In the genomic region with DNA sequence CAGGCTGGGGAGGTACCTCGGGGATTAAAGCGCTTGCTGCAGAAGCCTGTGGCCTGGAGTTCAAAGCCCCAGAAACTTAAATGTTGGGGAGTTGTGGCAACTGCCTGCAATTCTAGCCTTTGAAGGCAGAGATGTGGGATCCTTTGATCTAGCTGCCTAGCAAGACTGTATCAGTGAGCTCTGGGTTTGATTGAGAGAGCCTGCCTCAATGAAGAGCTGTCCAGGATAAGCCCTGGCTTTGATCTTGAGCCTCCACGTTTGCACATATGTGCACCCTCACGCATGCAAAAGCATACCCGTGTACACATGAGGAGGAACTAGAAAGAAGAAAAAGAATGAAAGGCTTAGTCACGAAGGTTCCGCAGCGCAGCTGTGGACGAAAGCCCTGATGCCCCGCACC, we compare ENCODE assay signal across 14 mouse cellular contexts. TPM values are rescaled to one million over a fixed set of nuclear protein-coding genes. Genes with fewer than 3 reads are reported as not detected.
A peak's percentile ranks its signal among the peaks of the same experiment; 100 is the strongest.
DNase-seq lines count a peak whose midpoint lies in the region; ATAC-seq and TF ChIP-seq lines count a peak whose summit lies in the region.
"Had no signal": no experiment of that assay in that cellular context is flagged by ENCODE, and none has a peak within 500 bp of the region (broad histone marks: within the 10 kb centered on the region; RNA-seq: fewer than 3 reads in every experiment).

No protein-coding gene starts in this region.

- H3K4me2 ChIP-seq in lung, embryonic 14.5 days = no peak overlapping the region
- H3K4me2 ChIP-seq: kidney, embryonic 15.5 days; neural tube, embryonic 12.5 days had no signal

- peak; percentile 36 for DNase-seq in lung, embryonic 14.5 days
- DNase-seq in lung, adult 2 months = no peak
- peak; percentile 29 for DNase-seq in WW6 (ENCODE audit: low read depth, low spot score)
- DNase-seq in mesoderm, embryonic 11.5 days (ENCODE audit: low read depth, low spot score) = peak; percentile 58
- DNase-seq in thymus, postnatal 25 days = peak; percentile 30
- no peak for DNase-seq in right cerebral cortex, adult 2 months (ENCODE audit: low spot score in 2 of 2)
- no peak for DNase-seq in cerebellum, adult 18-20 months
- DNase-seq: heart, adult 11 months; heart, postnatal 14 days; liver; right cerebral cortex, postnatal 25 days had no signal

- no peak overlapping the region for H3K27ac ChIP-seq in lung, embryonic 14.5 days (ENCODE audit: low read depth)
- H3K27ac ChIP-seq: kidney, embryonic 15.5 days; neural tube, embryonic 12.5 days had no signal

- TF ChIP-seq POLR2A in lung, adult 2 months (IDR thresholded peaks at IDR 0.05; ENCODE audit: borderline replicate concordance, extremely low read depth, low read depth, low read length) = no peak

- H3K36me3 ChIP-seq in lung, embryonic 14.5 days (ENCODE audit: insufficient read depth) = no peaks in the 10 kb centered on the region
- H3K36me3 ChIP-seq: kidney, embryonic 15.5 days; neural tube, embryonic 12.5 days had no signal

- no peaks in the 10 kb centered on the region for H3K9me3 ChIP-seq in lung, embryonic 14.5 days (ENCODE audit: low read depth, low read length)
- H3K9me3 ChIP-seq: kidney, embryonic 15.5 days; neural tube, embryonic 12.5 days had no signal

- no peak for ATAC-seq in lung, embryonic 14.5 days (ENCODE audit: insufficient read depth)

- H3K4me3 ChIP-seq in lung, embryonic 14.5 days (ENCODE audit: low read depth, low read length) = no peak overlapping the region
- H3K4me3 ChIP-seq in lung, adult 2 months (replicated peaks; ENCODE audit: extremely low read depth, low read depth, low read length) = no peak overlapping the region
- H3K4me3 ChIP-seq: kidney, embryonic 15.5 days; neural tube, embryonic 12.5 days had no signal

- TF ChIP-seq CTCF in lung, embryonic 14.5 days (IDR thresholded peaks at IDR 0.05; ENCODE audit: low read depth) = no peak
- TF ChIP-seq CTCF in lung, adult 2 months (IDR thresholded peaks at IDR 0.05; ENCODE audit: insufficient read depth, low read length) = no peak

- no peaks in the 10 kb centered on the region for H3K27me3 ChIP-seq in lung, embryonic 14.5 days (ENCODE audit: insufficient read depth, low read length)
- H3K27me3 ChIP-seq: CH12.LX; kidney, embryonic 15.5 days; neural tube, embryonic 12.5 days had no signal

- WGBS in lung, embryonic 14.5 days = 47% methylated on average over 10 of the region's 10 CpGs
- WGBS in lung, adult 2 months = 74% methylated on average over 10 of the region's 10 CpGs

- no peaks in the 10 kb centered on the region for H3K4me1 ChIP-seq in lung, embryonic 14.5 days (ENCODE audit: insufficient read depth)
- H3K4me1 ChIP-seq in lung, adult 2 months (ENCODE audit: control insufficient read depth, insufficient read depth, low read length) = no peaks in the 10 kb centered on the region
- H3K4me1 ChIP-seq: kidney, embryonic 15.5 days; neural tube, embryonic 12.5 days had no signal

- no peak overlapping the region for H3K9ac ChIP-seq in lung, embryonic 14.5 days
- H3K9ac ChIP-seq: kidney, embryonic 15.5 days; neural tube, embryonic 12.5 days had no signal

RNA-seq across cellular contexts. Expression of gene Stmn1, which starts 31.5 kb away (rescaled TPM):
- 1,723 and 1,772 TPM in 2 replicates for polyA plus RNA-seq in lung, embryonic 14.5 days (2014; fragmentation: Nextera tagmentation; extraction: Ambion mirVana)
- polyA plus RNA-seq in lung, adult 2 months (2012; rRNA removed) = 18.8 and 38.6 TPM in 2 replicates

RNA-seq across cellular contexts. Expression of gene Pafah2, which starts 40.5 kb away (rescaled TPM):
- polyA plus RNA-seq in lung, embryonic 14.5 days (2014; fragmentation: Nextera tagmentation; extraction: Ambion mirVana) = 10.5 and 12.2 TPM in 2 replicates
- 35.6 and 41.0 TPM in 2 replicates for polyA plus RNA-seq in lung, adult 2 months (2012; rRNA removed)

RNA-seq across cellular contexts. Expression of gene Extl1, which starts 53.0 kb away (rescaled TPM):
- polyA plus RNA-seq in lung, embryonic 14.5 days (2014; fragmentation: Nextera tagmentation; extraction: Ambion mirVana) = 2.9 and 3.7 TPM in 2 replicates
- 1.9 and 3.7 TPM in 2 replicates for polyA plus RNA-seq in lung, adult 2 months (2012; rRNA removed)

RNA-seq across cellular contexts. Expression of gene Paqr7, which starts 59.8 kb away (rescaled TPM):
- 1.1 TPM in 2 replicates for polyA plus RNA-seq in lung, embryonic 14.5 days (2014; fragmentation: Nextera tagmentation; extraction: Ambion mirVana)
- polyA plus RNA-seq in lung, adult 2 months (2012; rRNA removed) = 146 and 205 TPM in 2 replicates

Comparison
In these comparisons a context has a peak if more than half of its experiments do, and no peak if none do; other contexts are left out.
1. DNase-seq: peak in lung, embryonic 14.5 days (single experiment), WW6 (single experiment), mesoderm, embryonic 11.5 days (single experiment) and thymus, postnatal 25 days (single experiment); none in lung, adult 2 months (single experiment), right cerebral cortex, adult 2 months (0 of 2) and cerebellum, adult 18-20 months (0 of 2).
2. RNA of gene Stmn1, which starts 31.5 kb away (polyA plus RNA-seq): 1,723 to 1,772 TPM in lung, embryonic 14.5 days; 18.8 to 38.6 TPM in lung, adult 2 months; every median in the first group is over 10 times any median in the second.